Mouse (Mus musculus) embryonic facial prominence, embryonic 13.5 days (tissue): ENCODE results near the gene Ovol2. TPM values are rescaled to one million over a fixed set of nuclear protein-coding genes. Genes with fewer than 3 reads are reported as not detected.
A peak's percentile ranks its signal among the peaks of the same experiment; 100 is the strongest.

ENCODE experiments used
- ATAC-seq: fragments of 200-750 bp; cut with Nextera tagmentation; 2 replicates; pipeline ENCODE4 v1.8.0; 2017; ENCODE audit warnings: low read depth; ENCODE audit not compliant: insufficient number of reproducible peaks, insufficient read depth, low FRiP score, low TSS enrichment
- H3K27ac ChIP-seq: fragments of 300-500 bp; sonication (generic); 2 replicates; pipeline ENCODE4 v1.5.1; 2015; ENCODE audit warnings: moderate library complexity, mild to moderate bottlenecking, inconsistent platforms
- H3K27me3 ChIP-seq: fragments of 300-500 bp; sonication (generic); 2 replicates; pipeline ENCODE4 v1.6.1; 2015; ENCODE audit warnings: mild to moderate bottlenecking, inconsistent platforms
- H3K36me3 ChIP-seq: fragments of 300-500 bp; sonication (generic); 2 replicates; pipeline ENCODE4 v1.6.1; 2015; ENCODE audit warnings: mild to moderate bottlenecking, inconsistent platforms
- H3K4me1 ChIP-seq: fragments of 300-500 bp; sonication (generic); 2 replicates; pipeline ENCODE4 v1.6.1; 2015; ENCODE audit warnings: inconsistent platforms
- H3K4me2 ChIP-seq: fragments of 300-500 bp; sonication (generic); 2 replicates; pipeline ENCODE4 v1.6.1; 2015; ENCODE audit warnings: moderate library complexity, mild to moderate bottlenecking, inconsistent platforms
- H3K4me3 ChIP-seq: fragments of 300-500 bp; sonication (generic); 2 replicates; pipeline ENCODE4 v1.5.1; 2015; ENCODE audit warnings: mild to moderate bottlenecking, inconsistent platforms
- H3K9ac ChIP-seq: fragments of 300-500 bp; sonication (generic); 2 replicates; pipeline ENCODE4 v1.6.1; 2015; ENCODE audit warnings: mild to moderate bottlenecking, inconsistent platforms
- H3K9me3 ChIP-seq: fragments of 300-500 bp; sonication (generic); 2 replicates; pipeline ENCODE4 v1.6.1; 2016; ENCODE audit warnings: inconsistent platforms
- WGBS: fragments of 180-500 bp; shearing (Covaris S2); methylation state at CpG from one replicate; pipeline ENCODE4 v1.1.7; 2015; ENCODE audit warnings: mixed read lengths; 5-methylcytosine and 5-hydroxymethylcytosine counted together
- polyA plus RNA-seq: library from polyadenylated mRNA; unstranded; fragments of >200 nt; fragmentation: Nextera tagmentation; extraction: Ambion mirVana; gene quantifications from 2 replicates; pipeline ENCODE4 v1.2.1, GENCODE M21; 2015

The Ovol2 gene
- polyA plus RNA-seq, 1 experiment from 2014 or later, result 3.2 TPM

GRCm38 (mm10) chr2:144276885-144277284 is 55.1 kb downstream of the Ovol2 start:
- WGBS, result 93% methylated on average over 3 of the region's 3 CpGs
- peaks cover 5% of the 10 kb centered on the region for H3K4me1 ChIP-seq
- H3K36me3 ChIP-seq, result peaks cover 34% of the 10 kb centered on the region
- no peak overlapping the region for H3K9ac ChIP-seq
- H3K27ac ChIP-seq, result no peak overlapping the region
- no peaks in the 10 kb centered on the region for H3K27me3 ChIP-seq
- H3K4me2 ChIP-seq, result no peak overlapping the region
- H3K9me3 ChIP-seq, result no peaks in the 10 kb centered on the region
- H3K4me3 ChIP-seq, result no peak overlapping the region
- ATAC-seq, result no peak

DNA sequence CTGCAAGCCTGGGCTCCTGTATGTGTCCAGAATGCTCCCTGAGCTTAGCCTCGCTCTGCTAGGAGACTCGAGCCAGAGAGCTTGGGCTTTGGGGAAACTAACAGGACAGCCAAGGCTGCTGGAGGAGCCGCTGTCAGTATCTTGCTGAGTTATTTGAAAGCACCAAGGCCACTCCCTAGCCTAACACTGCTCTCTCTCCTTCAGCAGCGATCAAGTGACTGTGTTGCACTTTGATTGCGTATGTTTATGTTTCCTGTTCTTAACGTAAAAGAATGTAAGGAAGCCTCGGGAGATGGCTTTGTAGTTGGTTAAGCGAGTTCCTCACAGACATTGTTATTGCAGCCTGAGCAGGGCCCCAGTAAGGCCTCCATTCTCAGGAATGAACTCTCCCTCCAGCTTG is 57.2 kb downstream of the Ovol2 start:
- Histone ChIP-seq H3K27me3 (no peaks in the 10 kb centered on the region), H3K9ac (peak overlapping the region; percentile 32; the same call in 1 of the 2 replicates), H3K27ac (peak overlapping the region; percentile 39; the same call in 1 of the 2 replicates), H3K36me3 (peaks cover 31% of the 10 kb centered on the region), H3K4me2 (peak overlapping the region; percentile 7; the same call in 1 of the 2 replicates), H3K9me3 (no peaks in the 10 kb centered on the region), H3K4me1 (peaks cover 5% of the 10 kb centered on the region), H3K4me3 (no peak overlapping the region)
- no peak for ATAC-seq
- WGBS, result 48% methylated on average over 8 of the region's 8 CpGs

DNA sequence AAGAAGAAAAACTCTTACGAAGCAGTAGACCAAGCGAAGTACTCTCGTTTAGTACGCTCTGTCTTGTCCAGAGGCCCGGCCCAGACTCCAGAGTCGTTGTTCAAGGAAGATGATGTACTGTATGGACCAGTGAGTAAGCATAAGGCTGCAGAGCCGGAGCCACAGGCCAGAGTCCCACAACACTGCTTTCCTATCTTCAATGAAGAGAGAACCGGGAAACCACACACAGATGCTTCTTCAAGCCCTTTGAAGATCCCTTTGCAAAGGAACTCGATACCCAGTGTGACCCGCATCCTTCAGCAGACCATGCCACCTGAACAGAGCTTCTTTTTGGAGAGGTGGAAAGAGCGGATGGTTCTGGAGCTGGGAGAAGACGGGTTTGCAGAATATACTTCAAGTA is 59.9 kb downstream of the Ovol2 start:
- 84% methylated on average over 12 of the region's 12 CpGs for WGBS
- Histone ChIP-seq H3K4me1 (peaks cover 25% of the 10 kb centered on the region), H3K9ac (0 out of 2 replicates have a peak overlapping the region, but pooled peaks have one; percentile 27), H3K27ac (no peak overlapping the region), H3K9me3 (no peaks in the 10 kb centered on the region), H3K36me3 (peaks cover 12% of the 10 kb centered on the region), H3K4me2 (no peak overlapping the region), H3K4me3 (no peak overlapping the region), H3K27me3 (no peaks in the 10 kb centered on the region)
- no peak for ATAC-seq

DNA sequence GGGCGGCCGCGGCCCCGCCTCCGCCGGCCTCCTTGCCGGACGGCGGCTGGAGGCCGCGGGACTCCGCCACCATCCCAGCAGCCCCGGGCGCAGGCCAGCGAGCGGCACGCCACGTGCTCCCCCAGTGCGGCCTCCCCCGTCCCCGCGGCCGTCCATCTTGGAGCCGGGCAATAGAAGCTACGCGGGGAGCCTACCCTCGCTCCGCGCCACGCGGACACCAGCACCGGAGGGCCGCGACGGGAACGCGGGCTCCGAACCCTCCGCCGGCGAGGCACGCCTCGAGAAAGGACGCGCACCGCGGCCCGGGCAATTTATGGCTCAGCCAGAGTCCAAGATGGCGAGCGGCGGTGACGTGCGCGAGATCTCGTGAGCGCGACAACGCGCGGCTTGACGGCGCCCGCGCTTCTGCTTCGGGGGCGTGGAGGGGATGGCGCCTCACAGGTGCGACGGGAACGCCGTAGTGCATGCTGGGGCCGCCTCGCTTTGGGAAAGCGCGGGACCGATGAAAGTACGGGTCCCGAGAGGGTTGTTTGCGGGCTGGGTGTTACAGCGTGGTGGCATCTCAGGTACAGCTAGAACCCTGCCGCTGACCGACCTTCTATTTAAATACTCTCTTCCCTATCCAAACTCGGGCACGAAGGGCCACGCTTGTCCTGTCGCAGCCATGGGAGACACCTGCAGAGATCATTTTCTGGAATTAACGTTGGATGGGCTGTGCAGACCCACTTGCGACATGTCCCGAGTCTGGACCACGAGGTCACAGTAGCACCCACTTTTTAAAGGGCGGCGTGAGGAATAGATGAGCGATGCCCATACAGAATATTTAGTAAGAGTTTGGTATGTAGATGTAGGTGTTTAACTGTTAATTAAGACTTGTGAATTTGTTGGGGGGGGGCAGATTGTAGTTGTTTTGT is 61.2 kb downstream of the Ovol2 start, which contains the start of the genes Mgme1 and Snx5:
Mgme1 (plus strand) TSS at position 157 of the 914 bp plus-strand sequence.
Snx5 (minus strand) TSS at position 400 of the 914 bp plus-strand sequence.
- Histone ChIP-seq H3K4me1 (peaks cover 34% of the 10 kb centered on the region), H3K27ac (peak within 1 kb of the TSS; percentile 96)

DNA sequence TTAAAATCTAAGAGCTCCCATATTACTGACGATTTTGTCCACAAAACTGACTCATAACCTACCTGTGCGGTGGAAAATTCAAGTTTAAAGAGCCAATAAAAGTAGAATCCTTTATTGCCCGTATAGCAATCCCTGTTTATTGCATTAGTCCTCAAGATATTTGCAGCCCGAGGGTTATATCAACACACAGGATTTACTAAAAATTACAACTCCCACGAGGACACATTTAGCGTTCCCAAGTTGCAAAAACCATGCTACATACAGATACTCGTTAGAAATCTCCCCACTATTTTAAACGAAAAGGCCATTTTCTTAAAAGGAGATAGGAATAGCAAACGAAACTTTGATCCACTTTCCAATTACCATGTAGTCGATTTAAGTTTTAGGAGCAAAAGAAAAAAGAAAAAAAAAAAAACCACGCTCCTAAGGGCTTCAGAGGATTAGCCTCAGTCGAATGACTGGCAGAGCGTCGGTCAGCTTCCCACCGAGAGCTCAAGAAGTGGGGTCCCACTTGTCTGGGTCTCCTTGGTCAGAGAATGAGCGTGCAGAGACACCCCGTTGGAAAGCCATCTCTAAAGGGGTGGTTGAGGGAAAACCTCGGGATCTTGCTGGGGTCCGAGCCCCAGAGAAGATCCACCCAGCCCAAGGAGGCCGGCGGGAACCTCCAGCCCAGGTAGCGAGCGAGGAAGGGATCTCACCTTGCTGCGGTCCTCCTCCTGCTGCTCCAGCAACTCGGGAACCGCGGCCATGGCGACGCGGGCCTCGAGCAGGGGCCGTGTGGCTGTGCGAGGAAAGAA is 62.1 kb downstream of the Ovol2 start:
- peak overlapping the region; percentile 98 for H3K9ac ChIP-seq
- H3K27me3 ChIP-seq, result no peaks in the 10 kb centered on the region
- H3K4me3 ChIP-seq, result peak overlapping the region; percentile 86
- under 1% methylated on average over 29 of the region's 33 CpGs for WGBS
- peak overlapping the region; percentile 81 for H3K4me2 ChIP-seq
- no peak for ATAC-seq
- H3K4me1 ChIP-seq, result peaks cover 33% of the 10 kb centered on the region
- peak overlapping the region; percentile 96 for H3K27ac ChIP-seq
- H3K9me3 ChIP-seq, result no peaks in the 10 kb centered on the region
- peaks cover 5% of the 10 kb centered on the region; the same call in 1 of the 2 replicates for H3K36me3 ChIP-seq

More for the DNA sequence above, 61.2 kb downstream of the Ovol2 start, which contains the start of the genes Mgme1 and Snx5:
- no peaks in the 10 kb centered on the region for H3K9me3 ChIP-seq
- peak; percentile 97 for ATAC-seq
- H3K27me3 ChIP-seq, result no peaks in the 10 kb centered on the region
- H3K4me3 ChIP-seq, result peak within 1 kb of the TSS; percentile 86
- peak within 1 kb of the TSS; percentile 81 for H3K4me2 ChIP-seq
- under 1% methylated on average over 93 of the region's 93 CpGs for WGBS
- peak within 1 kb of the TSS; percentile 98 for H3K9ac ChIP-seq
- 0 out of 2 replicates have a peak, but pooled peaks cover 4% of the 10 kb centered on the region for H3K36me3 ChIP-seq

GRCm38 (mm10) chr2:144269306-144269650 is 62.7 kb downstream of the Ovol2 start:
- H3K4me2 ChIP-seq, result peak overlapping the region; percentile 81
- no peaks in the 10 kb centered on the region for H3K27me3 ChIP-seq
- H3K36me3 ChIP-seq, result peaks cover 11% of the 10 kb centered on the region
- H3K27ac ChIP-seq, result peak overlapping the region; percentile 96; the same call in 1 of the 2 replicates
- peaks cover 30% of the 10 kb centered on the region for H3K4me1 ChIP-seq
- peak overlapping the region; percentile 86 for H3K4me3 ChIP-seq
- WGBS, result under 1% methylated on average over 11 of the region's 11 CpGs
- peak overlapping the region; percentile 98 for H3K9ac ChIP-seq
- no peaks in the 10 kb centered on the region for H3K9me3 ChIP-seq
- no peak for ATAC-seq

- H3K27ac ChIP-seq, result no peak overlapping the region; the same call in 1 of the 2 replicates
Measured at GRCm38 (mm10) chr2:144268446-144269305, 63.3 kb downstream of the Ovol2 start.

DNA sequence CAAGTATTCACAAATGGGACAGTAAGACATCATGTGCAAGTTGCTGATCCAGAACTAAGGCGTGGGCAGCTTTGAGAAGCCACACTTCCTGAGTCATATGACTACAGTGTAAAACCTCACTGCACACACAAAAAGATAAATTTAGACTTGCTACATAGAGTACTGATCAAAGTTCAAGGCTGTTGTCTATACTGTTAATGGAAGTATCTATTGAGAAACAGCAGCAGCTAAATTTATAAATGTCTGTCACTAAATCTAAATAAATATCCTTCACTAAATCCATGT is 64.3 kb downstream of the Ovol2 start:
- Histone ChIP-seq H3K27me3 (no peaks in the 10 kb centered on the region), H3K9ac (0 out of 2 replicates have a peak overlapping the region, but pooled peaks have one; percentile 98), H3K36me3 (peaks cover 21% of the 10 kb centered on the region), H3K4me3 (peak overlapping the region; percentile 86), H3K4me2 (peak overlapping the region; percentile 81), H3K4me1 (peaks cover 34% of the 10 kb centered on the region), H3K9me3 (no peaks in the 10 kb centered on the region), H3K27ac (no peak overlapping the region)
- WGBS, result 30% methylated on average over 1 of the region's 1 CpGs
- no peak for ATAC-seq

More at GRCm38 (mm10) chr2:144268446-144269305, 63.3 kb downstream of the Ovol2 start:
- H3K4me2 ChIP-seq, result peak overlapping the region; percentile 81
- WGBS, result 3% methylated on average over 6 of the region's 6 CpGs
- peak overlapping the region; percentile 86 for H3K4me3 ChIP-seq
- H3K4me1 ChIP-seq, result peaks cover 32% of the 10 kb centered on the region
- H3K36me3 ChIP-seq, result peaks cover 16% of the 10 kb centered on the region
- no peak for ATAC-seq
- peak overlapping the region; percentile 98 for H3K9ac ChIP-seq
- no peaks in the 10 kb centered on the region for H3K27me3 ChIP-seq
- no peaks in the 10 kb centered on the region for H3K9me3 ChIP-seq

DNA sequence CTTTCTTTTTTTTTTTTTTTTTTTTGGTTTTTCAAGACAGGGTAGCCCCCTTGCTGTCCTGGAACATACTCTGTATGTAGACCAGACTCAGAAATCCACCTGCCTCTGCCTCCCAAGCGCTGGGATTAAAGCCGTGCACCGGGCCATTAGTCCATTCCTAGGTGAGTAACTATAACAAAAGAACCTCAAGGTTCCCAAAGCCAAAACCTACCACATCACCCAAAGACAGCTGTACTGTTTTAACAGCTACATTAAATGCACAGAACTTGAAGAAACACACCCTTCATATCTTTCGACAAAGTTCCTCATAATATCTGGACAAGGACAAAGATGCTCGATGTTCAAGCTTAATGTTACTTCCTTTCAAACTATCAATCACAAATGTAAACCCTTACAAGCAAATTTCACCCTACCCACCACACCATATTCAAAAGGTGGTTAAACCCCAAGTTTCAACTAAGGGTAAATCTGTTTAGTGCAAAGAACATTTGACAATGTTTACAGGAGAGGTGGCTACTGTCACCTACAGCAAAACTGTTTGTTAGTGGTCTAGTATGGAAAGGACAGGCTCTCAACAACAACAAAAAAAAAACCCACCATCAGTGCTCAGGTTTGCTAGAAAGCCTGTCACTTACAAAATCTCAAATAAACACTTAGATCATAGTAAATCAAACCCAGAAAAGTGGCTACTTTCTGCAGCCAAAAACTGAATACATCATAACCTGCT is 64.8 kb downstream of the Ovol2 start:
- no peak for ATAC-seq
- 57% methylated on average over 5 of the region's 5 CpGs for WGBS
- no peaks in the 10 kb centered on the region for H3K27me3 ChIP-seq
- H3K4me1 ChIP-seq, result peaks cover 34% of the 10 kb centered on the region
- peak overlapping the region; percentile 86 for H3K4me3 ChIP-seq
- H3K27ac ChIP-seq, result no peak overlapping the region
- peaks cover 19% of the 10 kb centered on the region for H3K36me3 ChIP-seq
- peak overlapping the region; percentile 81 for H3K4me2 ChIP-seq
- H3K9me3 ChIP-seq, result no peaks in the 10 kb centered on the region
- H3K9ac ChIP-seq, result 0 out of 2 replicates have a peak overlapping the region, but pooled peaks have one; percentile 11

DNA sequence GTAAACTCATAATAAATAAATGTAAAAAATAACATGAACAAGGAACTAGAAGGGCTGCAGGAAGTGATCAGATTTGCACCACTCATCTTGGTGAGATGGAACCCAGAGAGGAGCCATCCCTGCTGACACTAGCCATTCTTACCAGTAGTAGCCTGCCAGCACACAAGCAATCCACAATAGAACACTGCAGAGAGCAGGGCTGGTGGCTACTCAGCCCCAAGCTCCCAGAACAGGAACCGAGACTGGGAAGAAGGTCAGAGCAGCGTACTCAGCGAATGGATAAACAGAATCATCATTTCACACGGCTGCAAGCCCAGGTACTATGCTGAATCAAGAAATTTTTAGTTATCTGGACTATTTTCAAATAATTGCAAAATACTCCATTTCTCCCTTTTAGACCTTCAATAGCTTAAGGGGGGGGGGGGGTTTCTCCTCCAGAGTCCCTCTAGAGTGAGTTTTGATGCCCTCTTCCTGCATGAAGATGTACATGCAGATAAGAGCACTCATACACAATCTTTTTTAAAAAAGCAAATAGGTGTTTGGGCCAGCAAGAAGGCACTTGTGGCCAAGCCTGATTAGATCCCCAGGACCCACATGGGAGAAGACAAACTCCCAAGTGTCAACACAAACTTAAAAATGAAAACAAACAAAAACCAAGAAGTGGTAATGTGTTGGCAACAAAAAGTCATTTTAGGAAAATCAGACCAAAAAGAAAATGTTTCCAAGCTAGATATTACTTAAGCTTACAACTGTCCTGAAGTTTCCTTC is 65.8 kb downstream of the Ovol2 start:
- Histone ChIP-seq H3K4me3 (no peak overlapping the region), H3K27me3 (no peaks in the 10 kb centered on the region), H3K4me2 (0 out of 2 replicates have a peak overlapping the region, but pooled peaks have one; percentile 14), H3K36me3 (peaks cover 27% of the 10 kb centered on the region), H3K27ac (no peak overlapping the region), H3K9ac (no peak overlapping the region), H3K9me3 (no peaks in the 10 kb centered on the region), H3K4me1 (peaks cover 34% of the 10 kb centered on the region)
- ATAC-seq, result no peak
- WGBS, result 42% methylated on average over 4 of the region's 4 CpGs
